21 mouse cellular contexts compared by ENCODE assay signal in genomic region chr10:97622328-97622727, GRCm38 (mm10). TPM values are rescaled to one million over a fixed set of nuclear protein-coding genes. Genes with fewer than 3 reads are reported as not detected.
"Had no signal": no experiment of that assay in that cellular context is flagged by ENCODE, and none has a peak within 500 bp of the region (broad histone marks: within the 10 kb centered on the region; RNA-seq: fewer than 3 reads in every experiment).

No protein-coding gene starts in this region.

- H3K9me3 ChIP-seq: neural tube, embryonic 12.5 days; neural tube, embryonic 13.5 days; neural tube, embryonic 15.5 days; stomach, embryonic 15.5 days had no signal

- H3K9ac ChIP-seq: neural tube, embryonic 12.5 days; neural tube, embryonic 13.5 days; neural tube, embryonic 15.5 days; stomach, embryonic 15.5 days had no signal

- H3K4me2 ChIP-seq: neural tube, embryonic 12.5 days; neural tube, embryonic 13.5 days; neural tube, embryonic 15.5 days; stomach, embryonic 15.5 days had no signal

- DNase-seq: retina, postnatal 1 day; right cerebral cortex, adult 18-20 months; right cerebral cortex, postnatal 14 days; right cerebral cortex, postnatal 25 days; right cerebral cortex, postnatal 4 days; spleen, adult 18-20 months; thymus, adult 18-20 months; thymus, adult 2 months; thymus, postnatal 14 days; thymus, postnatal 25 days; thymus, postnatal 36 days; thymus, postnatal 4 days had no signal

- H3K4me1 ChIP-seq: neural tube, embryonic 12.5 days; neural tube, embryonic 13.5 days; neural tube, embryonic 15.5 days; stomach, embryonic 15.5 days had no signal

- H3K27me3 ChIP-seq: neural tube, embryonic 12.5 days; neural tube, embryonic 13.5 days; neural tube, embryonic 15.5 days; stomach, embryonic 15.5 days had no signal

- H3K36me3 ChIP-seq: neural tube, embryonic 12.5 days; neural tube, embryonic 13.5 days; neural tube, embryonic 15.5 days; stomach, embryonic 15.5 days had no signal

- H3K27ac ChIP-seq: neural tube, embryonic 12.5 days; neural tube, embryonic 13.5 days; neural tube, embryonic 15.5 days; stomach, embryonic 15.5 days; stomach, postnatal 0 days had no signal

- H3K4me3 ChIP-seq: neural tube, embryonic 12.5 days; neural tube, embryonic 13.5 days; neural tube, embryonic 15.5 days; stomach, embryonic 15.5 days had no signal

RNA-seq across cellular contexts. Expression of gene Kera, which starts 15.6 kb away (rescaled TPM):
- polyA plus RNA-seq: neural tube, embryonic 14.5 days; small intestine, adult 2 months; spleen, adult 2 months; testis, adult 2 months; thymus, adult 2 months had no signal

RNA-seq across cellular contexts. Expression of gene Epyc, which starts 21.5 kb away (rescaled TPM):
- polyA plus RNA-seq: neural tube, embryonic 14.5 days; small intestine, adult 2 months; spleen, adult 2 months had no signal
